Mouse (Mus musculus) neural tube, embryonic 12.5 days (tissue): Measurements from ENCODE around the gene Zfr. TPM values are rescaled to one million over a fixed set of nuclear protein-coding genes. Genes with fewer than 3 reads are reported as not detected.

Source experiments
- ATAC-seq: fragments of 200-750 bp; cut with Nextera tagmentation; 2 replicates; pipeline ENCODE4 v1.8.0; 2017; ENCODE audit warnings: low read depth, mild to moderate bottlenecking, moderate TSS enrichment, moderate library complexity; ENCODE audit not compliant: low FRiP score
- H3K27ac ChIP-seq: fragments of 300-500 bp; sonication (generic); 2 replicates; pipeline ENCODE4 v1.5.1; 2016
- H3K27me3 ChIP-seq: fragments of 300-500 bp; sonication (generic); replicated peaks from 2 replicates; pipeline ENCODE4 v1.6.1; 2016; ENCODE audit warnings: mild to moderate bottlenecking
- H3K36me3 ChIP-seq: fragments of 300-500 bp; sonication (generic); 2 replicates; pipeline ENCODE4 v1.6.1; 2016; ENCODE audit warnings: mild to moderate bottlenecking
- H3K4me1 ChIP-seq: fragments of 300-500 bp; sonication (generic); 2 replicates; pipeline ENCODE4 v1.6.1; 2016
- H3K4me2 ChIP-seq: fragments of 300-500 bp; sonication (generic); replicated peaks from 2 replicates; pipeline ENCODE4 v1.6.1; 2016; ENCODE audit warnings: mild to moderate bottlenecking
- H3K4me3 ChIP-seq: fragments of 300-500 bp; sonication (generic); 2 replicates; pipeline ENCODE4 v1.5.1; 2016
- H3K9ac ChIP-seq: fragments of 300-500 bp; sonication (generic); 2 replicates; pipeline ENCODE4 v1.6.1; 2016; ENCODE audit warnings: mild to moderate bottlenecking
- H3K9me3 ChIP-seq: fragments of 300-500 bp; sonication (generic); 2 replicates; pipeline ENCODE4 v1.6.1; 2016; ENCODE audit warnings: mild to moderate bottlenecking
- WGBS: fragments of 180-500 bp; shearing (Covaris S2); methylation state at CpG from one replicate; pipeline ENCODE4 v1.1.7; 2016; 5-methylcytosine and 5-hydroxymethylcytosine counted together
- polyA plus RNA-seq: library from polyadenylated mRNA; unstranded; fragments of >200 nt; fragmentation: Nextera tagmentation; extraction: Ambion mirVana; gene quantifications from 2 replicates; pipeline ENCODE4 v1.2.1, GENCODE M21; 2016

Gene Zfr
- 118 and 137 TPM in 2 replicates for polyA plus RNA-seq

DNA sequence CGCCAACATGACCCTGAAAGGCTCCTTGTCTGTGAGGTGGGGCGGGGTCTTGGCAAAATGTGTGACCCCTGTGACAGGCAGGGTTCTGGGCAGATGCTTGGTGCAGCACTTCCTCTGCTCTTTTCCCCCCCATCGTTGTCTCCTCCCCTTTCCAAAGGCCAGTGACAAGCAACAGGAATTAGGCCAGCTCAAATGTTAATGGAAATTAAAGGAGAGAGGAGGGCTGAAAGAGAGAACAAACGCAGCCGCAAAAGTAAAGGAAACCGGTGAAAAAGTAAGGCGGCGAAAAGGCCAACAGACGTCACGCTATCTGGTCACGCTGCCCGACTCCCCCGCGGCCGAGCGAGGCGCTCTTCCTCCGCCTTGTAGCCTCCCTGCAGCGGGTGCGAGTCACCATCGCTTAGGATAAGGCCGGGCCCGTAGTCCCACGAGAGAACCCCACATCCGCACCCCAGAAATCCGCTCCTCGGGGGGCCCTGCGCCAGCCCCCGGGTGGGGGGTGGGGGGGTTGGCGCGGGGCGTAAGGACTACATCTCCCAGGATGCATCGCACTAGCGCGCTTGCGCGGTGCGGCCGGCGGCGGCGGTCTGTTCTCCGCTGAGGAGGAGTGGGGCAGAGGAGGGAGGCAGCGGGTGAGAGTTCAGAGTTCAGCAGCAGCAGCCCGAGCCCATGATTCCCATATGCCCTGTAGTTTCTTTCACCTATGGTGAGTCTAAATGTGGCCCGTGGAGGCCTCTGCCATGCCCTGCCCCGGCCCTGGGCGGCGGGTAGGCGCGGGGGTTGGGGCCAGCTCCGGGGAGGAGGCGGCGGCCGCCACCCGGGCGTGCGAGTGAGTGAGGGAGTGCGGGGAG lies at the start of gene Zfr:
Zfr (plus strand) TSS at position 590 of the 851 bp plus-strand sequence.
- under 1% methylated on average over 58 of the region's 59 CpGs for WGBS
- Histone ChIP-seq H3K36me3 (no peaks in the 10 kb centered on the region), H3K4me1 (peaks cover 15% of the 10 kb centered on the region; the same call in 1 of the 2 replicates), H3K4me2 (peak within 1 kb of the TSS; percentile 85), H3K9ac (peak within 1 kb of the TSS; percentile 98), H3K27me3 (0 out of 2 replicates have a peak, but pooled peaks cover 2% of the 10 kb centered on the region), H3K27ac (peak within 1 kb of the TSS; percentile 83), H3K4me3 (peak within 1 kb of the TSS; percentile 100), H3K9me3 (no peaks in the 10 kb centered on the region)
- ATAC-seq, result peak; percentile 93

DNA sequence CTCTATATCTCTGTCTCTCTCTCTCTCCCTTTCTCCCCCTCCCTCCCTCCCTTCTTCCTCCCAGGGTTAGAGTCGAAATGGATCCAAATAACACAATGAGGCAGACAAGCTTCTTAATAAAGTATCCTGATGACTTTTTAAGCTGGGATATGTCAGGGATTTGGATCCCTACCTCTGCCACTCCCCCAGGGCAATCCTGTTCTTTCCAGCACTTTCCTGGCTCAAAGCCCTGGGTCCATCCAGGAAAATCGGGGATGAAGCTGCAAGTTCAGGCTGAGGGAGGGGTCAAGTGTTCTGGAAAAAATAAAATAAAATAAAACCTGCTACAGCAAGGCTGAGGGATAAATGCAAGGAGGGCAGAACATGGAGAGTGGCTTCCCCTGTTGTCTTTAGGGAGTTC lies 49.7 kb upstream of the Zfr start:
- Histone ChIP-seq H3K4me2 (no peak overlapping the region), H3K9me3 (no peaks in the 10 kb centered on the region; the same call in 1 of the 2 replicates), H3K4me3 (no peak overlapping the region), H3K36me3 (no peaks in the 10 kb centered on the region), H3K27ac (no peak overlapping the region), H3K9ac (no peak overlapping the region), H3K27me3 (no peaks in the 10 kb centered on the region), H3K4me1 (peaks cover 5% of the 10 kb centered on the region; the same call in 1 of the 2 replicates)
- 78% methylated on average over 2 of the region's 2 CpGs for WGBS
- ATAC-seq, result no peak

GRCm38 (mm10) chr15:12068395-12069218 lies 49.0 kb upstream of the Zfr start:
- 60% methylated on average over 9 of the region's 9 CpGs for whole genome bisulfite sequencing
- no peaks in the 10 kb centered on the region; the same call in 1 of the 2 replicates for H3K9me3 ChIP-seq
- peaks cover 5% of the 10 kb centered on the region; the same call in 1 of the 2 replicates for H3K4me1 ChIP-seq
- H3K27me3 ChIP-seq, result no peaks in the 10 kb centered on the region
- no peak overlapping the region for H3K4me3 ChIP-seq
- no peak overlapping the region for H3K9ac ChIP-seq
- H3K36me3 ChIP-seq, result no peaks in the 10 kb centered on the region
- no peak for ATAC-seq
- H3K4me2 ChIP-seq, result no peak overlapping the region
- no peak overlapping the region for H3K27ac ChIP-seq

DNA sequence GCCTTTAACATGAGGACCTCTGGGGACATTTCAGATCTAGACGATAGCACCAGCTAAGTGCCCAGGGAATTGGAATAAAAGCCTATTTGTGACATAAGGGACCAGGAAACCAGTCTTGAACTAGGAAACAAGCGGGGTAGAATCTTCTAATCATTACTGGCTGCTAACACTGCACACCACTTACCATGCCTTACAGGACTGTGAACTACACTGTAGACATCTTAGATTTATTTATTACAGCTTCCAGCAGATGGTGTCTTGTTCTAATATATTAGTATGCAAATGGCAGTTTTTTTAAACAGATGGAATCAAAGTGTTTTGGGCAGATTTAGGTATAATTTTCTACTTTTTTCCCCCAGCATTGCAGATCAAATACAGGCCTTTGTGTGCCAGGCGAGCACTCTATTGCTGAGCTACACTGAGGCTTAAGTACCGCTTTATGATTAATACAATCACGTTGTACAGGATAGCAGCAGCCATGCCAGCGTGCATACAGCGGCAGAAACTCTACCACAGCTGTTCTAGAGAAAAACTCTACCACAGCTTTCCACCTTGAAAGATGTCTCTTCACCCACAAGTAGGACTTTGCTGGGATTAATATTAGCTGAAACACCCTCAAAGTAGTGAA lies 44.8 kb upstream of the Zfr start:
- Histone ChIP-seq H3K4me2 (no peak overlapping the region), H3K27me3 (no peaks in the 10 kb centered on the region), H3K4me3 (no peak overlapping the region), H3K27ac (no peak overlapping the region), H3K9me3 (no peaks in the 10 kb centered on the region), H3K4me1 (no peaks in the 10 kb centered on the region), H3K9ac (no peak overlapping the region), H3K36me3 (no peaks in the 10 kb centered on the region)
- WGBS, result 86% methylated on average over 7 of the region's 7 CpGs
- no peak for ATAC-seq

GRCm38 (mm10) chr15:12074426-12074825 lies 43.2 kb upstream of the Zfr start:
- no peaks in the 10 kb centered on the region for H3K27me3 ChIP-seq
- H3K36me3 ChIP-seq, result no peaks in the 10 kb centered on the region
- ATAC-seq, result no peak
- H3K4me2 ChIP-seq, result no peak overlapping the region
- WGBS, result 94% methylated on average over 6 of the region's 6 CpGs
- no peaks in the 10 kb centered on the region for H3K9me3 ChIP-seq
- H3K27ac ChIP-seq, result no peak overlapping the region
- no peak overlapping the region for H3K9ac ChIP-seq
- no peak overlapping the region for H3K4me3 ChIP-seq
- no peaks in the 10 kb centered on the region for H3K4me1 ChIP-seq

DNA sequence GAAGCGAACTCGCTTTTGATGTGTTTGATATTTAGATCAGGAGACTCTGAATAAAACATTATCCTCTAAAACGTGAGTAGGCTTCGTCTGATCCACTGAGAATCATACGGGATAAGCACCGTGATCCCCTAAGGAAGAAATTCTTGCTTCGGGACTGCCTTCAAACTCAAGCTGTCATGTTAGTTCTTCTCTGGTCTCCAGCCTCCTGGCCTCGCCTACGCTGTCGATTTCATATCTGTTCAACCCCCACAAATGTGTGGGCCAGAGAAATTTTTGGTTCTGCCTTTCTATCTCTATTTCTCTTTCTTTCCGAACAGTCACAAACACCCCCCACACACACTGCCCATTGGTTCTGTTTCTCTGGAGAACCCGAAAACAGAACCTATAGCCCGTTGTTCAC lies 35.3 kb upstream of the Zfr start:
- Histone ChIP-seq H3K4me3 (no peak overlapping the region), H3K4me2 (no peak overlapping the region), H3K9me3 (no peaks in the 10 kb centered on the region), H3K4me1 (no peaks in the 10 kb centered on the region), H3K27me3 (no peaks in the 10 kb centered on the region), H3K9ac (no peak overlapping the region), H3K27ac (no peak overlapping the region), H3K36me3 (no peaks in the 10 kb centered on the region)
- no peak for ATAC-seq
- 93% methylated on average over 13 of the region's 13 CpGs for WGBS

DNA sequence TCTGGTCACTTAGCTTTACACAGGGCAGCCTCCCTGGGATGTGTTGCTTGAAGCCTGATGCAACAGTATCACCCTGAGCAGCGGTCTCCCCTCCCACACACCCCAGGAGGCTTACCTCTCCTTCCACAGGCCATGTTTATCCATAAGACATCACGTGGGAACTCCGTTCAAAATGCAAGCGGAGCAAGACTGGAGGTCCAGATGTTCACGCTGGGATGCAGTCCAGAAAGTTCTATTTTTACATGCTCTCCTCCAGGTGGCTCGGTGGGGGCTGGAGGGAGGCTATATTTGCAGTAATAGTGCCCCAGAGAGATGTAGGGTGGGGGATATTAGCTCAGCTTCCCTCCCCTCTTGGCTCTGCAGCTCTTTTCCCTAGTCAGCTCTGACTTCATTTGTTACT lies 33.5 kb upstream of the Zfr start:
- no peaks in the 10 kb centered on the region for H3K4me1 ChIP-seq
- H3K4me2 ChIP-seq, result no peak overlapping the region
- peak; percentile 41; the same call in 1 of the 2 replicates for ATAC-seq
- no peak overlapping the region for H3K27ac ChIP-seq
- no peak overlapping the region for H3K4me3 ChIP-seq
- 82% methylated on average over 6 of the region's 6 CpGs for WGBS
- no peaks in the 10 kb centered on the region for H3K9me3 ChIP-seq
- no peaks in the 10 kb centered on the region for H3K36me3 ChIP-seq
- H3K27me3 ChIP-seq, result no peaks in the 10 kb centered on the region
- no peak overlapping the region for H3K9ac ChIP-seq

- ATAC-seq, result peak; percentile 63; the same call in 1 of the 2 replicates
- 83% methylated on average over 4 of the region's 4 CpGs for WGBS
Measured at GRCm38 (mm10) chr15:12084859-12085258, 32.8 kb upstream of the Zfr start.

GRCm38 (mm10) chr15:12087634-12088033 lies 30.0 kb upstream of the Zfr start:
- no peaks in the 10 kb centered on the region for H3K27me3 ChIP-seq
- 86% methylated on average over 5 of the region's 5 CpGs for WGBS
- no peak overlapping the region for H3K4me3 ChIP-seq
- H3K9me3 ChIP-seq, result no peaks in the 10 kb centered on the region
- ATAC-seq, result no peak
- H3K9ac ChIP-seq, result no peak overlapping the region
- no peaks in the 10 kb centered on the region for H3K4me1 ChIP-seq
- no peaks in the 10 kb centered on the region for H3K36me3 ChIP-seq
- H3K27ac ChIP-seq, result no peak overlapping the region
- H3K4me2 ChIP-seq, result no peak overlapping the region

More at GRCm38 (mm10) chr15:12084859-12085258, 32.8 kb upstream of the Zfr start:
- Histone ChIP-seq H3K36me3 (no peaks in the 10 kb centered on the region), H3K27me3 (no peaks in the 10 kb centered on the region), H3K4me1 (no peaks in the 10 kb centered on the region), H3K9ac (no peak overlapping the region), H3K27ac (no peak overlapping the region), H3K4me2 (no peak overlapping the region), H3K9me3 (no peaks in the 10 kb centered on the region), H3K4me3 (no peak overlapping the region)

DNA sequence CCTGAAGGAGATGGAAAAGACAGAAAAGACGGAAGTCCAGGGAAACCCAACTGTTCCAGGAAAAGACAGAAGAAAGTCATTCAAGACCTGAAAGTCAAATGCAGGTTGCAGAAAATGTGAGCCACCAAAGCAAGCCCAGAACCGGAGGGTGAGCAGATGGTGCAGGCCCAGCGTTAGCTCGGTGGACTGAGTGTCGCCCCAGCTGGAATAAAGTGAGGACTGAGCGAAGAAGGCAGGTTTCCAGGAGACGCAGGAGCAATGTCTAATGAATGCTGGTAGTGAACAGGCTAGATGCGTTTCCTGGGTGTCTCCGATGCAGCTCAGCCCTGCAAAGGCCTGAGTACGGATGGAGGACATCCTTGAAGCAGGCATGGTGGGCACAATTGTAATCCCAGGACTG lies 29.5 kb upstream of the Zfr start:
- 82% methylated on average over 10 of the region's 10 CpGs for WGBS
- no peak for ATAC-seq
- H3K4me2 ChIP-seq, result no peak overlapping the region
- no peaks in the 10 kb centered on the region for H3K27me3 ChIP-seq
- H3K9me3 ChIP-seq, result no peaks in the 10 kb centered on the region
- H3K36me3 ChIP-seq, result no peaks in the 10 kb centered on the region
- no peak overlapping the region for H3K4me3 ChIP-seq
- H3K27ac ChIP-seq, result no peak overlapping the region
- no peak overlapping the region for H3K9ac ChIP-seq
- peaks cover 2% of the 10 kb centered on the region for H3K4me1 ChIP-seq

GRCm38 (mm10) chr15:12090087-12090486 lies 27.5 kb upstream of the Zfr start:
- H3K4me1 ChIP-seq, result peaks cover 7% of the 10 kb centered on the region
- 77% methylated on average over 7 of the region's 7 CpGs for WGBS
- ATAC-seq, result no peak
- H3K9me3 ChIP-seq, result no peaks in the 10 kb centered on the region
- H3K4me2 ChIP-seq, result no peak overlapping the region
- no peak overlapping the region for H3K27ac ChIP-seq
- no peak overlapping the region for H3K9ac ChIP-seq
- H3K36me3 ChIP-seq, result no peaks in the 10 kb centered on the region
- no peak overlapping the region for H3K4me3 ChIP-seq
- no peaks in the 10 kb centered on the region for H3K27me3 ChIP-seq
